ENCODE assay signal across 15 mouse cellular contexts in the genomic region with DNA sequence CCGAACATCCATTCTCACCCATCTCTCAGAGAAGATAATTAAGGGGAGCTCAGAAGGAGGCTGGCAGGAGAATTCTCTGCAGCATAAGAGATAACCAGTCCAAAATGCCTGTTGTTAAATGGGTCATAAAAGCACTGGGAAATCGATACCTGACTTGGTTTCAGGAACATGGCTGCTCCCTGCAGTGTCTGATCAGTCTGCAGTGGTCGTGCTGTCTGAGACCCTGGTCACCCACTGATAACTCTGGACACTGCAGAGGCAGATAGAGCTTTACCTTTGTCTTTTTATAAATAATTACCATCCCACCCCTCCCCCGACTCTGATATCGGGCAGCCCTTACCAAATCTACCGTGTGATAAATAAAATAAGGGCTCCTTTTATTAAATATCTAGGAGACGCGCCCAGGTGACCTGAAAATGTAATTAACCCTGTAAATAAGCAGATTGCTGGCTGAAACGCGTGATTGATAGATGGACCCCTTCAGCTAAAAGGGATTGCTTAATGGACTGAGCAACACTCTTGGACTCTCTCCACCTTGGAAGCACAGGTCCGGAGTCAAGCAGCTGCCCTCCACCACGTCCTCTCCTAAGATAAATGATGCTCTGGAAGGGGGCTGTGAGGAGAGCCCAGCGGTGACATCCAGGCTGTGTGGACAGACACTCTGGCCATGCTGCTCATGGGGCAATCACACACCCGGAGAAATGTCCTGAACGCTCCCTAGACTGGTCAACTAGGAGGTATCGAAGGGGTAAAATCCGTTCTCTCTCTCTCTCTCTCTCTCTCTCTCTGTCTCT.
A peak's percentile ranks its signal among the peaks of the same experiment; 100 is the strongest.
DNase-seq lines count a peak whose midpoint lies in the region; ATAC-seq and TF ChIP-seq lines count a peak whose summit lies in the region.
"Had no signal": no experiment of that assay in that cellular context is flagged by ENCODE, and none has a peak within 500 bp of the region (broad histone marks: within the 10 kb centered on the region; RNA-seq: fewer than 3 reads in every experiment).

No protein-coding gene starts in this region.

- H3K27ac ChIP-seq in intestine, embryonic 14.5 days (ENCODE audit: low read depth), result no peak overlapping the region
- no peak overlapping the region for H3K27ac ChIP-seq in intestine, postnatal 0 days (ENCODE audit: low read depth, low read length)
- H3K27ac ChIP-seq in hindbrain, embryonic 13.5 days, result peak overlapping the region; percentile 58
- peak overlapping the region; percentile 73; the same call in 1 of the 2 replicates for H3K27ac ChIP-seq in limb, embryonic 14.5 days (replicated peaks; ENCODE audit: low read depth, low read length)

- no peak for TF ChIP-seq POLR2A in limb, embryonic 14.5 days (IDR thresholded peaks at IDR 0.05; ENCODE audit: borderline replicate concordance, extremely low read depth, insufficient read depth, insufficient read length)

- H3K9ac ChIP-seq in intestine, embryonic 14.5 days (ENCODE audit: low read length), result no peak overlapping the region
- no peak overlapping the region for H3K9ac ChIP-seq in intestine, postnatal 0 days (ENCODE audit: low read depth, low read length)
- H3K9ac ChIP-seq in hindbrain, embryonic 13.5 days, result no peak overlapping the region
- no peak overlapping the region for H3K9ac ChIP-seq in limb, embryonic 14.5 days (ENCODE audit: low read depth, low read length, severe bottlenecking)
- H3K9ac ChIP-seq: heart, embryonic 12.5 days; lung, embryonic 14.5 days had no signal

- H3K36me3 ChIP-seq in intestine, embryonic 14.5 days (ENCODE audit: control insufficient read depth, insufficient read depth, low read length), result no peaks in the 10 kb centered on the region
- no peaks in the 10 kb centered on the region for H3K36me3 ChIP-seq in intestine, postnatal 0 days (ENCODE audit: control insufficient read depth, insufficient read depth)
- no peaks in the 10 kb centered on the region for H3K36me3 ChIP-seq in hindbrain, embryonic 13.5 days
- H3K36me3 ChIP-seq in limb, embryonic 14.5 days (ENCODE audit: control insufficient read depth, insufficient read depth, low read length), result no peaks in the 10 kb centered on the region
- H3K36me3 ChIP-seq: heart, embryonic 12.5 days had no signal

- no peak for TF ChIP-seq CTCF in intestine, postnatal 0 days (IDR thresholded peaks at IDR 0.05; ENCODE audit: low read depth)

- no peak overlapping the region for H3K4me2 ChIP-seq in intestine, embryonic 14.5 days (ENCODE audit: low read length)
- H3K4me2 ChIP-seq in intestine, postnatal 0 days (replicated peaks; ENCODE audit: low read depth), result no peak overlapping the region
- no peak overlapping the region for H3K4me2 ChIP-seq in hindbrain, embryonic 13.5 days
- H3K4me2 ChIP-seq in limb, embryonic 14.5 days (replicated peaks; ENCODE audit: low read depth, low read length, severe bottlenecking), result peak overlapping the region; percentile 46; the same call in 1 of the 2 replicates
- H3K4me2 ChIP-seq: heart, embryonic 12.5 days; lung, embryonic 14.5 days had no signal

- ATAC-seq in intestine, embryonic 14.5 days (replicated peaks; ENCODE audit: low FRiP score, low TSS enrichment, low read depth), result no peak
- no peak for ATAC-seq in intestine, postnatal 0 days
- ATAC-seq in hindbrain, embryonic 13.5 days (ENCODE audit: low FRiP score), result peak; percentile 61; the same call in 1 of the 2 replicates
- no peak for ATAC-seq in limb, embryonic 14.5 days (ENCODE audit: low FRiP score, low read depth)
- ATAC-seq: midbrain, embryonic 16.5 days had no signal

- no peak overlapping the region for H3K4me3 ChIP-seq in intestine, embryonic 14.5 days (ENCODE audit: low read depth, low read length)
- H3K4me3 ChIP-seq in intestine, postnatal 0 days (ENCODE audit: low read depth, low read length), result no peak overlapping the region
- H3K4me3 ChIP-seq in hindbrain, embryonic 13.5 days, result no peak overlapping the region
- H3K4me3 ChIP-seq in limb, embryonic 14.5 days (replicated peaks; ENCODE audit: low read length), result no peak overlapping the region
- H3K4me3 ChIP-seq: heart, embryonic 12.5 days had no signal

- no peaks in the 10 kb centered on the region for H3K9me3 ChIP-seq in intestine, embryonic 14.5 days (ENCODE audit: control insufficient read depth, low read length)
- H3K9me3 ChIP-seq in intestine, postnatal 0 days (ENCODE audit: control insufficient read depth), result no peaks in the 10 kb centered on the region
- H3K9me3 ChIP-seq in hindbrain, embryonic 13.5 days, result no peaks in the 10 kb centered on the region
- H3K9me3 ChIP-seq in limb, embryonic 14.5 days (ENCODE audit: control insufficient read depth, low read length), result no peaks in the 10 kb centered on the region
- H3K9me3 ChIP-seq: heart, embryonic 12.5 days had no signal

- no peaks in the 10 kb centered on the region for H3K27me3 ChIP-seq in intestine, embryonic 14.5 days (replicated peaks; ENCODE audit: control insufficient read depth, insufficient read depth, low read length)
- no peaks in the 10 kb centered on the region for H3K27me3 ChIP-seq in intestine, postnatal 0 days (replicated peaks; ENCODE audit: control insufficient read depth, insufficient read depth, low read length)
- no peaks in the 10 kb centered on the region for H3K27me3 ChIP-seq in hindbrain, embryonic 13.5 days
- no peaks in the 10 kb centered on the region for H3K27me3 ChIP-seq in limb, embryonic 14.5 days (ENCODE audit: control insufficient read depth, insufficient read depth, low read length)
- H3K27me3 ChIP-seq: CH12.LX; heart, embryonic 12.5 days had no signal

- H3K4me1 ChIP-seq in intestine, embryonic 14.5 days (replicated peaks; ENCODE audit: control insufficient read depth, insufficient read depth, low read length), result no peaks in the 10 kb centered on the region
- H3K4me1 ChIP-seq in intestine, postnatal 0 days (replicated peaks; ENCODE audit: control insufficient read depth, insufficient read depth, low read length), result no peaks in the 10 kb centered on the region
- H3K4me1 ChIP-seq in hindbrain, embryonic 13.5 days (replicated peaks), result peaks cover 18% of the 10 kb centered on the region
- H3K4me1 ChIP-seq in limb, embryonic 14.5 days (ENCODE audit: control insufficient read depth, insufficient read depth, low read length), result peaks cover 17% of the 10 kb centered on the region

- peak; percentile 47 to 68 for DNase-seq in cerebellum, postnatal 10 days
- DNase-seq in cerebellum, adult 8-10 months, result no peak
- DNase-seq in intestine, embryonic 14.5 days (ENCODE audit: low spot score), result peak; percentile 48
- no peak for DNase-seq in limb, embryonic 14.5 days (ENCODE audit: low spot score)
- DNase-seq in c-Kit-positive CD71-positive TER-119-positive erythroid progenitor cells, embryonic 14.5 days (ENCODE audit: low spot score), result no peak
- DNase-seq in adrenal gland, postnatal 36 days, result no peak
- DNase-seq: adrenal gland, postnatal 10 days; cerebellum, adult 9-11 months; gastrocnemius, postnatal 36 days; lung, embryonic 14.5 days had no signal

- 70% methylated on average over 17 of the region's 17 CpGs for WGBS in intestine, embryonic 14.5 days
- WGBS in intestine, postnatal 0 days, result 63% methylated on average over 17 of the region's 17 CpGs
- WGBS in hindbrain, embryonic 13.5 days, result 57% methylated on average over 17 of the region's 17 CpGs
- 53% methylated on average over 17 of the region's 17 CpGs for WGBS in limb, embryonic 14.5 days

Comparison
In these comparisons a context has a peak if more than half of its experiments do, and no peak if none do; other contexts are left out.
1. DNase-seq: peak in cerebellum, postnatal 10 days (2 of 2) and intestine, embryonic 14.5 days (single experiment); none in cerebellum, adult 8-10 months (single experiment), limb, embryonic 14.5 days (single experiment), c-Kit-positive CD71-positive TER-119-positive erythroid progenitor cells, embryonic 14.5 days (single experiment) and adrenal gland, postnatal 36 days (0 of 2).
2. H3K27ac ChIP-seq: peak in hindbrain, embryonic 13.5 days (single experiment) and limb, embryonic 14.5 days (single experiment); none in intestine, embryonic 14.5 days (single experiment) and intestine, postnatal 0 days (single experiment).